In genomic region chr9:59486549-59487065, GRCm38 (mm10) we compare ENCODE assay signal across 8 mouse cellular contexts. TPM values are rescaled to one million over a fixed set of nuclear protein-coding genes. Genes with fewer than 3 reads are reported as not detected.
DNase-seq lines count a peak whose midpoint lies in the region; ATAC-seq and TF ChIP-seq lines count a peak whose summit lies in the region.

TSS of gene Arih1 (minus strand) at chr9:59486618.

- peak within 1 kb of the TSS; percentile 99 for H3K4me3 ChIP-seq in hindbrain, embryonic 13.5 days

- H3K9me3 ChIP-seq in hindbrain, embryonic 13.5 days: no peaks in the 10 kb centered on the region

- WGBS in hindbrain, embryonic 13.5 days: under 1% methylated on average over 51 of the region's 56 CpGs

- H3K9ac ChIP-seq in hindbrain, embryonic 13.5 days: peak within 1 kb of the TSS; percentile 98

- DNase-seq in Patski (ENCODE audit: low read depth, low spot score): peak; percentile 75
- DNase-seq in cerebellum, postnatal 14 days: peak; percentile 99 to 100
- peak; percentile 96 to 99 for DNase-seq in frontal cortex, postnatal 14 days (ENCODE audit: low spot score in 2 of 2)
- peak; percentile 99 to 100 for DNase-seq in layer of hippocampus, postnatal 25 days (ENCODE audit: extremely low spot score in 1 of 2, low spot score in 1 of 2)
- DNase-seq in lung, postnatal 25 days (ENCODE audit: low spot score): peak; percentile 98
- peak; percentile 99 for DNase-seq in retina, embryonic 14.5 days (ENCODE audit: low spot score)
- DNase-seq in thymus, postnatal 4 days: peak; percentile 100

- CTCF ChIA-PET in Patski (lab: Charles Lee): no interaction called here

- POLR2A ChIA-PET in Patski (lab: Charles Lee): no interaction called here

- in situ Hi-C loops in Patski (cut with MboI; ENCODE audit: low pct_unique_long_range_greater_than_20kb): no loop called here

- peak within 1 kb of the TSS; percentile 95 for H3K4me2 ChIP-seq in hindbrain, embryonic 13.5 days

- H3K36me3 ChIP-seq in hindbrain, embryonic 13.5 days: no peaks in the 10 kb centered on the region

- H3K27ac ChIP-seq in hindbrain, embryonic 13.5 days: peak within 1 kb of the TSS; percentile 100

- ATAC-seq in Patski: peak; percentile 96
- peak; percentile 99 for ATAC-seq in hindbrain, embryonic 13.5 days (ENCODE audit: low FRiP score)

- peaks cover 22% of the 10 kb centered on the region for H3K4me1 ChIP-seq in hindbrain, embryonic 13.5 days (replicated peaks)

- TF ChIP-seq CTCF in Patski (IDR thresholded peaks at IDR 0.05): no peak

- no peaks in the 10 kb centered on the region for H3K27me3 ChIP-seq in Patski
- no peaks in the 10 kb centered on the region for H3K27me3 ChIP-seq in hindbrain, embryonic 13.5 days

RNA-seq across cellular contexts. Expression of gene Arih1, which starts in this region (rescaled TPM):
- polyA plus RNA-seq in Patski (2021): 74.4 TPM
- 15.6 and 17.1 TPM in 2 replicates for polyA plus RNA-seq in hindbrain, embryonic 13.5 days (2015; fragmentation: Nextera tagmentation; extraction: Ambion mirVana)
- 100 to 1,000 TPM in 1 of 2 experiments, 10 to 100 TPM in 1; 97.3 to 100 TPM for total RNA-seq in layer of hippocampus, postnatal 25 days (2021)

Comparison
In these comparisons a context has a peak if more than half of its experiments do, and no peak if none do; other contexts are left out.
1. Peak in every context shown above with its lines: DNase-seq, ATAC-seq, H3K4me3 ChIP-seq and H3K27ac ChIP-seq.